Mouse (Mus musculus) midbrain, embryonic 14.5 days (tissue): ENCODE results near the gene Angptl2. TPM values are rescaled to one million over a fixed set of nuclear protein-coding genes. Genes with fewer than 3 reads are reported as not detected.
"Not testable (repeated sequence)": the region's sequence is repeated elsewhere in the genome, so short reads cannot be mapped to it uniquely, and the experiment has no call there.

ENCODE experiments used
- ATAC-seq: fragments of 200-750 bp; cut with Nextera tagmentation; 2 replicates; pipeline ENCODE4 v1.8.0; 2017; ENCODE audit warnings: moderate number of reproducible peaks, moderate library complexity; ENCODE audit not compliant: low FRiP score, low TSS enrichment
- DNase-seq: peaks from one replicate; pipeline ENCODE4 v3.0.0-alpha.2; 2015
- H3K27ac ChIP-seq: fragments of 300-500 bp; sonication (generic); replicated peaks from 2 replicates; pipeline ENCODE4 v1.5.1; 2014; ENCODE audit warnings: mild to moderate bottlenecking, low read depth, low read length, moderate library complexity
- H3K27me3 ChIP-seq: fragments of 300-500 bp; sonication (generic); 2 replicates; pipeline ENCODE4 v1.6.1; 2014; ENCODE audit warnings: low read length, control low read depth, mixed read lengths; ENCODE audit not compliant: control insufficient read depth, insufficient read depth
- H3K36me3 ChIP-seq: fragments of 300-500 bp; sonication (generic); 2 replicates; pipeline ENCODE4 v1.6.1; 2014; ENCODE audit warnings: low read length, control low read depth; ENCODE audit not compliant: control insufficient read depth, insufficient read depth
- H3K4me1 ChIP-seq: fragments of 300-500 bp; sonication (generic); 2 replicates; pipeline ENCODE4 v1.6.1; 2014; ENCODE audit warnings: mild to moderate bottlenecking, antibody characterized with exemption, low read length, control low read depth; ENCODE audit not compliant: control insufficient read depth, insufficient read depth
- H3K4me2 ChIP-seq: fragments of 300-500 bp; sonication (generic); 2 replicates; pipeline ENCODE4 v1.6.1; 2014; ENCODE audit warnings: mild to moderate bottlenecking, low read length, moderate library complexity
- H3K4me3 ChIP-seq: fragments of 300-500 bp; sonication (generic); replicated peaks from 2 replicates; pipeline ENCODE4 v1.5.1; 2014; ENCODE audit warnings: low read depth, low read length
- H3K9ac ChIP-seq: fragments of 300-500 bp; sonication (generic); replicated peaks from 2 replicates; pipeline ENCODE4 v1.6.1; 2014; ENCODE audit warnings: mild to moderate bottlenecking, low read length, moderate library complexity
- H3K9me3 ChIP-seq: fragments of 300-500 bp; sonication (generic); 2 replicates; pipeline ENCODE4 v1.6.1; 2016; ENCODE audit warnings: low read length, control low read depth, mixed read lengths; ENCODE audit not compliant: control insufficient read depth
- WGBS: fragments of 180-500 bp; shearing (Covaris S2); extraction: QIAGEN DNeasy Blood & Tissue Kit; methylation state at CpG from one replicate; pipeline ENCODE4 v1.1.7; 2014; 5-methylcytosine and 5-hydroxymethylcytosine counted together
- polyA plus RNA-seq: library from polyadenylated mRNA; unstranded; fragments of >200 nt; fragmentation: Nextera tagmentation; extraction: Ambion mirVana; gene quantifications from 2 replicates; pipeline ENCODE4 v1.2.1, GENCODE M21; 2014

Gene Angptl2
- polyA plus RNA-seq, 1 experiment from 2014 or later = 10.1 TPM

- H3K27ac ChIP-seq = no peak overlapping the region
- 87% methylated on average over 5 of the region's 5 CpGs for whole genome bisulfite sequencing
- no peaks in the 10 kb centered on the region for H3K27me3 ChIP-seq
- H3K4me3 ChIP-seq = no peak overlapping the region
- no peak overlapping the region for H3K9ac ChIP-seq
- no peak for DNase-seq
- no peaks in the 10 kb centered on the region for H3K36me3 ChIP-seq
- no peak for ATAC-seq
- no peak overlapping the region for H3K4me2 ChIP-seq
- peaks cover 18% of the 10 kb centered on the region for H3K4me1 ChIP-seq
- H3K9me3 ChIP-seq = no peaks in the 10 kb centered on the region
Measured at GRCm38 (mm10) chr2:33208134-33208533, 7.7 kb upstream of the Angptl2 start.

GRCm38 (mm10) chr2:33210841-33211240 lies 5.0 kb upstream of the Angptl2 start:
- Histone ChIP-seq H3K4me1 (peaks cover 14% of the 10 kb centered on the region), H3K36me3 (no peaks in the 10 kb centered on the region), H3K4me2 (no peak overlapping the region), H3K4me3 (no peak overlapping the region), H3K9ac (no peak overlapping the region), H3K27ac (no peak overlapping the region), H3K27me3 (no peaks in the 10 kb centered on the region), H3K9me3 (no peaks in the 10 kb centered on the region)
- WGBS = 82% methylated on average over 2 of the region's 2 CpGs
- DNase-seq (no peak), ATAC-seq (no peak)

GRCm38 (mm10) chr2:33211263-33211662 lies 4.6 kb upstream of the Angptl2 start:
- not testable (repeated sequence) for H3K9me3 ChIP-seq, ATAC-seq, DNase-seq, H3K4me3 ChIP-seq, H3K4me2 ChIP-seq, H3K27ac ChIP-seq, H3K9ac ChIP-seq, H3K27me3 ChIP-seq, H3K36me3 ChIP-seq
- peaks cover 14% of the 10 kb centered on the region for H3K4me1 ChIP-seq
- 90% methylated on average over 11 of the region's 11 CpGs for WGBS

GRCm38 (mm10) chr2:33215177-33215699 lies 631 bp upstream of the Angptl2 start:
- WGBS = 72% methylated on average over 5 of the region's 5 CpGs
- Histone ChIP-seq H3K9ac (peak overlapping the region; percentile 51; the same call in 1 of the 2 replicates), H3K4me3 (peak overlapping the region; percentile 35; the same call in 1 of the 2 replicates), H3K9me3 (no peaks in the 10 kb centered on the region), H3K27me3 (no peaks in the 10 kb centered on the region), H3K36me3 (no peaks in the 10 kb centered on the region), H3K4me1 (peaks cover 25% of the 10 kb centered on the region), H3K4me2 (peak overlapping the region; percentile 62), H3K27ac (peak overlapping the region; percentile 84)
- DNase-seq (no peak), ATAC-seq (no peak)

- WGBS = 5% methylated on average over 18 of the region's 18 CpGs
- Histone ChIP-seq H3K4me2 (peak overlapping the region; percentile 62), H3K4me3 (peak overlapping the region; percentile 35), H3K9ac (peak overlapping the region; percentile 51), H3K36me3 (no peaks in the 10 kb centered on the region), H3K4me1 (peaks cover 25% of the 10 kb centered on the region), H3K27ac (peak overlapping the region; percentile 84), H3K27me3 (no peaks in the 10 kb centered on the region), H3K9me3 (no peaks in the 10 kb centered on the region)
- ATAC-seq (no peak), DNase-seq (peak; percentile 45)
Measured at GRCm38 (mm10) chr2:33216645-33217424, 966 bp downstream of the Angptl2 start.

- Histone ChIP-seq H3K9me3 (no peaks in the 10 kb centered on the region), H3K4me3 (peak overlapping the region; percentile 35; the same call in 1 of the 2 replicates), H3K4me1 (peaks cover 25% of the 10 kb centered on the region), H3K4me2 (peak overlapping the region; percentile 62), H3K9ac (no peak overlapping the region), H3K27ac (no peak overlapping the region), H3K36me3 (no peaks in the 10 kb centered on the region), H3K27me3 (no peaks in the 10 kb centered on the region)
- ATAC-seq (no peak), DNase-seq (no peak)
- 44% methylated on average over 3 of the region's 3 CpGs for WGBS
Measured at GRCm38 (mm10) chr2:33217425-33217794, 1.5 kb downstream of the Angptl2 start.

GRCm38 (mm10) chr2:33218903-33219625 lies 3.2 kb downstream of the Angptl2 start:
- ATAC-seq (no peak), DNase-seq (peak; percentile 67)
- H3K4me2 ChIP-seq = no peak overlapping the region
- 58% methylated on average over 11 of the region's 11 CpGs for WGBS
- H3K9me3 ChIP-seq = no peaks in the 10 kb centered on the region
- no peaks in the 10 kb centered on the region for H3K36me3 ChIP-seq
- H3K9ac ChIP-seq = no peak overlapping the region
- peaks cover 25% of the 10 kb centered on the region for H3K4me1 ChIP-seq
- H3K27me3 ChIP-seq = no peaks in the 10 kb centered on the region
- no peak overlapping the region for H3K27ac ChIP-seq
- H3K4me3 ChIP-seq = no peak overlapping the region

GRCm38 (mm10) chr2:33219637-33220036 lies 3.8 kb downstream of the Angptl2 start:
- Histone ChIP-seq H3K9me3 (no peaks in the 10 kb centered on the region), H3K4me1 (peaks cover 25% of the 10 kb centered on the region), H3K4me2 (no peak overlapping the region), H3K27ac (no peak overlapping the region), H3K36me3 (no peaks in the 10 kb centered on the region), H3K27me3 (no peaks in the 10 kb centered on the region), H3K9ac (no peak overlapping the region), H3K4me3 (no peak overlapping the region)
- ATAC-seq = no peak
- 91% methylated on average over 4 of the region's 4 CpGs for WGBS
- no peak for DNase-seq
